Mouse (Mus musculus) fibroblast of lung, adult 2 months (primary cell): ENCODE data around the gene Rgs12.
A peak's percentile ranks its signal among the peaks of the same experiment; 100 is the strongest.

Source experiments
- DNase-seq: peaks from one replicate; pipeline ENCODE4 v3.0.0-alpha.2; 2011; ENCODE audit warnings: low read depth

Gene Rgs12

DNA sequence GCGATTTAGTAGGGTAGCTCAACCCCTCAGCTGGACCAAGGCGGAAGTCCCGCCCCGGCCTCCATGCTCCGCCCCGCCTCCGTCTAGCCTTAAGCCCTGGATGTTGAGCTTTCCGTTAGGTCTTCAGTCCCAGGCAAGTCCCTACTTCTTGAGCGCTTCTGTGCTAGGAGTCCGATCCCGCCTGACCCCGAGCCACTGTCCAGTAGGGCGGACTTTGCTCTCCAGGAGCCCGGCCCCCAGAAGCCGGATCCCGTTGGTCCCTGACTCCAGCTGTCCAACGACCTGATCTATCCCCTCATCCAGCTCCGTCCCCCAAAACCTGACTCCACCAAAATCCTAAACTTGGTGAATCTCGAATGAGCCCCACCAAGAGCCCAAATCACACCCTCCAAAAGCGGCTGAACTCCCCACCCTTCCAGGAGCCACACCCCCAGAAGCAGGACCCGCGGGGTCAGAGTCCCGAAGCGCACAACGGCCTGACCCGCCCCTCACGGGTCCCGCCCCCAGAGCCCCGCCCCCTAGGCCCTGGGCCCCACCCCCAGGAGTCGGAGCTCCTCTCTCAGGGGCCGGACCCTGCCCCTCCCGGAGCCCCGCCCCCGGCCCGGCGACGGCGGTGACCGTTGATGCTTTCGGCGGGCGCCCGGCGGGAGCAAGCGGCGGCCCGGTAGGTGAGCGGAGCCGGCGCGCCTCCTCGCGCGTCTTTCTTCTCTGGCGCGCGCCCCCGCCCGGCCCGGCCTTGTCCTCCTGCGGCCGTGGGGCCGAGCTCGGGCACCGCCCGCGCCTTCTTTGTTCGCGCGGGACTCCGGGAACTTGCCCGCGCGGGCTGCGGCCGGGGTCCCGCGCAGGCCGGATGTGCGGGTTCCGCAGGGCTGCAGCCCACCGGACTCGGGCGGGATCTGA is at the start of gene Rgs12:
Gene Rgs12, plus strand, starts transcription at position 585 of the 900 bp plus-strand sequence.
- no peak for DNase-seq

DNA sequence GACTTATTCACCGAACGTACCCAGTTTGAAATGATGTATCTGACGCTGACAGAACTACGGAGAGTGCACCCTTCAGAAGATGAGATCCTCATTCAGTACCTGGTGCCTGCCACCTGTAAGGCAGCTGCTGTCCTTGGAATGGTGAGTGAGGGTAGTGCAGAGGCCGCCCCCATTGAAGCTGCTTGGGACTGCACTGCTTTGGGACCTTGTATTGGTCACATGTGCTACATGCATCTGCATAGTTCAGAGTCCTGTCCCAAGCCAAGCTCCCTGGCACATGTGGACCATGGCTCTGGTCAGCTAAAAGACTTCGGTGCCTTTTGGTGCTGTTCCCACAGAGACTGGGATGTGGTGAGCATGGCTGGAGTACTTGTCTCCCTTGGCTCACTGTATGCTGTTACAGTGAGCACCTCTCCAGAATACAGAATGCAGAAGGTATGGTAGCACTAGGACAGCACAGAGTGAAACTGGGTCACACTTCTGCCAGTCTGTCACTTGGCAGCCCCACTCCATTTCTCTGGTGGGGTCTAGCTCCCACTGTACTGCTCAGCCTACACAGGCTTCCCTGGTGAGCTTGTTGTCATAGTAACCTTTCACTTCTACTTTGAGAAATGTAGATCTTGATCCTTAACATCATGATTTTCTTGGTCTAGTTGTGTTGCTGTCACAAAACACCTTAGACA is 49.3 kb upstream of the Rgs12 start:
- no peak for DNase-seq

DNA sequence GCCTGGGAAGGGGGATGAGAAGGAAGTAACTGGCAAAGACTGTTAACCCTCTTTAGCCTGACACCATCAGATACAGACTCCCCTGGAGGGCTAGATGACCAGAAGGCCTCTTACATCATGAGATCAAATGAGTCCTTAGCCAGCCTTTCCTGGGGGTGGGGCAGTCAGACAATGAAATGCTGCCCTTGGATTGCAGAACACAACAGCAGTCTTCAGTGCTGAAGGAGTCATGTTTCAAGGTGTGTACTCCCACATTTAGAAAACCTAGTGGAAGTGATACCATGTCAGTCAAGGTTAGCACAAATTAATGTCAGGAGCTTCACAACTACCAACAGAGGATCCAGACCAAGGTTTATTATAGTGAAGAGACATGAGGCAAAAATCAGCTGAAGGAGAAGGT is 46.9 kb upstream of the Rgs12 start:
- no peak for DNase-seq

DNA sequence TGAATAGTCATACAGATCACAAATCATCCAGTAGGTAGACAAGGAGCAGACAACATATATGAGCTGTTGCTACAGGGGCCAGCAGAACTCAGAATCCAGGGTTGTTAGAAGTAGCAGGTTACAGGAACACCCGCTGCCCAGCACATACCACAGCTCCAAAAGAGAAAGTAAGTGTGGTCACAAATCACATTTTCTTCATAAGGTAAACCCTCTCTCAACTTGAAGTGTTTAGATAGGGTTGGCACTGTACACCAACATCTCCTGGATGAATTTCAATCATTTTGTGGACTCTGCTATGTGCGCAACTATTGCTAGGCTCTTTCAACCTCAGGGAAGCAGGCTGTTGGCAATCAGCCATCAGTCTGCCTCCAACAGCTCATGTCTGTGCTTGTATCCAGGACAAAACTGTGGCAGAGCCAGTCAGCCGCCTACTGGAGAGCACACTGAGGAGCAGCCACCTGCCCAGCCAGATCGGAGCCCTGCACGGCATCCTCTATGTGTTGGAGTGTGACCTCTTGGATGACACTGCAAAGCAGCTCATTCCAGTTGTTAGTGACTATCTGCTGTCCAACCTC is 46.3 kb upstream of the Rgs12 start:
- peak; percentile 23 for DNase-seq

DNA sequence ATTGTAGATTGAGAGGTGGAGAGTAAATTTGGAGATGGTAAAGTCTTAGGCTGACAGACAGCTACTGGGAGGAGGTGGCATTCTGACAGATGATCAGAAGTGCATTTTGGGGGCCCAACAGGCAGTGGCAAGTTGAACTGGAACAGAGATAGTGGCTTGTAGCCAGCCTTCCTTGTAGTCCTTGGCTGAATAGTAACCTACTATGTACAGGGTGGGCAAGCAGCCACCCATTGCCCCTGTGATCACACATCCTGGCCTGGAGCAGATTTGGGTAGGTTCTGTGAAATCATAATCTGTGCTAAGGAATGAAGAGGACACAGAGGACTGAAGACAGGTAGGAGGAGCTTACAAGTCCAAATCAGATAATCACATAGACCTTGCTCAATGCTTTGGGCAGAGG is 44.8 kb upstream of the Rgs12 start:
- DNase-seq, result no peak

DNA sequence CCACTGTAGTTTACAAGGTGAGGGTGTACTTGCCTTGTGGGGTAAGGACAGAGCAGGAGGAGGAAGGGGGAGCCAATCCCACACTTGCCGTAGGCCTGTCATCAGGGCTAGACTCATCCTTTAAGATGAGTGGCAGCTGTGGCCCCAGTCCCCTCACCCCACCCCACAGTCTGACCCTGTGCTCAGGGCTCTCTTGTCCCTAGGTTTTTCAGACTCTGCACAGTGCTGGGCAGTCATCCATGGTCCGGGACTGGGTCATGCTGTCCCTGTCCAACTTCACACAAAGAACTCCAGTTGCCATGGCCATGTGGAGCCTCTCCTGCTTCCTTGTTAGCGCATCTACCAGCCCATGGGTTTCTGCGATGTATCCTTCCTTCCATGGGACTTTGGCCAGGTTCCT is 42.0 kb upstream of the Rgs12 start:
- no peak for DNase-seq

DNA sequence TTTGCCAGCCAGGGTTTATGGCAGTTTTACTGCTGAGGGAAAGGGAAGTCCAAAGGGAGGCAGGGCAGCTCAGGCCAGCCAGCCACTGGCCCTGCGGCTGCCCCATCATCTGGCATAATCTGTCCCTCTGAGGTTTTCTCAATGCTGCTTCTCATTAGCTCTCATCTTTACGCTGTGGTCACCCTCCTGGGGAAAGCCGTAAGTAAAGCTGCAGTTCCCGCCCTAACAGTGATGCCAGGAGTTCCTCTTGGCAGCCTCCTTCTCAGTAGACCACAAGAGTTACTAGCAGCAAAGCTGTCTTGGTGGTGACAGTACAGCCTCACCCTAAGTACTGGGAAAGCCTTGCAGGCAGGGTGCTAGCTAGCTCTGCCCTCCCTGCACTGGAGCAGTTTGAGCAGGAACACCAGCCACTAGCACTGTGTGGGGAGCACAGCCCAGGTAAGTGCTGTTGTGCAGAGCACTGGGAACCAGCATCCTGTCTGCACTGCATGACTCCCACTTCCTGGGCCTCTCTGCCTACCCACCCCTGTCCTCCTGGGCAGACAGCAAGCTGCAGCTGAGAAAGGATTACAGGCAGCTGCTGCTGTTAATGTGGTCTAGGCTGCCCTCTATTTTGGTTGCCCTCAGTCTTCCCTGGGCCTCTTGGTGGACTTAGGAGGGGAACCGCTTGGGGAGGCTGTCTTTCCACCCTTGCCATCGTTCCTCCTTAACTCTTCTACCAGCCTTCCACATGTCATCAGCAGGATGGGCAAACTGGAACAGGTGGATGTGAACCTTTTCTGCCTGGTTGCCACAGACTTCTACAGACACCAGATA is 41.1 kb upstream of the Rgs12 start, which contains the start of gene Msantd1:
Gene Msantd1, plus strand, starts transcription at position 103 of the 816 bp plus-strand sequence.
- no peak for DNase-seq

DNA sequence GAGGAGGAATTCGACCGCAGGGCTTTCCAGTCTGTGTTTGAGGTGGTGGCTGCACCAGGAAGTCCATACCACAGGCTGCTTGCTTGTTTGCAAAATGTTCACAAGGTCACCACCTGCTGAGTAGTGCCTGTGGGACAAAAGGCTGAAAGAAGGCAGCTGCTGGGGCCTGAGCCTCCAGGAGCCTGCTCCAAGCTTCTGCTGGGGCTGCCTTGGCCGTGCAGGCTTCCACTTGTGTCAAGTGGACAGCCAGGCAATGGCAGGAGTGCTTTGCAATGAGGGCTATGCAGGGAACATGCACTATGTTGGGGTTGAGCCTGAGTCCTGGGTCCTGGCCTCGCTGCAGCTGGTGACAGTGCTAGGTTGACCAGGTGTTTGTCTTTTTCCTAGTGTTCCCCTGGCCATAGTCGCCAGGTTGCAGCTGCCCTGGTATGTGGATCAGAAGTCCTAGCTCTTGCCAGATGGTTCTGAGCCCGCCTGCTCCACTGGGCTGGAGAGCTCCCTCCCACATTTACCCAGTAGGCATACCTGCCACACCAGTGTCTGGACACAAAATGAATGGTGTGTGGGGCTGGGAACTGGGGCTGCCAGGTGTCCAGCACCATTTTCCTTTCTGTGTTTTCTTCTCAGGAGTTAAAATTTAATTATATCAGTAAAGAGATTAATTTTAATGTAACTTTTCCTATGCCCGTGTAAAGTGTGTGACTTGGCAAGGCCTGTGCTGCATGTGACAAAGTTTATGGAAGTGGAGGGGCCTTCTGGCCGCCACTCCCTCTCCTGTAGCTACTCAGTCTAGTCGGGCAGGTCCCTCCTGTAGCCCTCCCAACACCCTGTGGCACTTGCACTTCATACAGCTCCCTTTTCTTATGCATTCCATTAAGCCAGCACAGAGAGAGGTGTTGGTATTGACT is 40.3 kb upstream of the Rgs12 start:
- DNase-seq, result no peak

DNA sequence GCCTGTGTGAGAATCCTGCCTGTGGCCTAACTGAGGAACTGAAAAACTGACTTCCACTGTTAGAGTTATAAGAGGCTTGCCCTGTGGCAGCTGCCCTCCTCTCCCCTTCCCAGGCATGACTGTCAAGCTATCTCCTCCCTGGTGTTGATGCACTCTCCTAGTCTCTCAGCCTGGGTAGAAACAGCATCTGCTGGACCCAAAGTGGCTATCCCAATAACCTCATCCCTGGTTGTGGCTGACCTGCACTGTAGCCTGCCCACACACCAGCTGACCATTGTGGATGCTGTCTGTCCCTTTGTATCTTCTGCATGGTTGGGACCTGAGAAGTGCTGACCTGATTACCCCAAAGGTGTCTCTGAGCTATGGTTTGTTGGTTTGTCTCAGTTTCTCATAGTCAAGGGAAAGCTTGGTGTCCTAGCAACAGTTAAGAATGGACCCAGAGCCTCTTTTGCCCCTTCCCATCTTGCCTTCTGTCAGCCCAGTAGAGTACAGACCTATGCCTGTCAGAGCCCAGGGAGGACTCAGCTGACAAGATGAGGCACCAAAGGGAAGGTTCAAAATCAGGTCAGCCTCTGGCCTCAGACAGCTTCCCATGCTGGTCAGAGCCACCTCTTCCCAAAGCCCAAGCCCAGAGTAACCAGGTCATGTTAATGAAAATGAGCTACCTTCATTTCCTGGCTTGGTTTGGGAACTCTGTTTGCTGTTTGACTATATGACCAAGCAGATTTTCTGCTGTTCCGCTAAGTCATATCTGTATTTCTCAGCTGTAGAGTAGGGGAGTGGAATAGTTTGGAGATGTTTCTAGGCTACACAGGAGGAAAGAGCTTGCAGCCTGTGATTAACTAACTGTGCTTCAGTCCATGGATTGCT is 39.4 kb upstream of the Rgs12 start:
- DNase-seq, result no peak

DNA sequence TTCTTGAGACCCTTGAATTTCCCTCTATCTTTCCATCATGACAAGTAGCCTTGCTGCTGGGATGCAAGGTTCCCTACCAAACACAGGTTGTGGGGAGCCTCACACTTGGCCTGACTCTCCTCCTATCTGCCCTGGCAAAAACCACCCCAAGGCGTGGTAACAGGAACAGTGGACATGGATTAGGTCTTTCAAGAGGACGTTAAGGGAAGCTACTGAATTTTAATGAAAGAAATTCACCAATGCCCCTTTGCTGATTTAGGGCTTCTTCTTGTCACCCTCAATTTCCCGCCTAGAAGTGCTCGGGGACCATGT is 38.8 kb upstream of the Rgs12 start:
- DNase-seq, result no peak

DNA sequence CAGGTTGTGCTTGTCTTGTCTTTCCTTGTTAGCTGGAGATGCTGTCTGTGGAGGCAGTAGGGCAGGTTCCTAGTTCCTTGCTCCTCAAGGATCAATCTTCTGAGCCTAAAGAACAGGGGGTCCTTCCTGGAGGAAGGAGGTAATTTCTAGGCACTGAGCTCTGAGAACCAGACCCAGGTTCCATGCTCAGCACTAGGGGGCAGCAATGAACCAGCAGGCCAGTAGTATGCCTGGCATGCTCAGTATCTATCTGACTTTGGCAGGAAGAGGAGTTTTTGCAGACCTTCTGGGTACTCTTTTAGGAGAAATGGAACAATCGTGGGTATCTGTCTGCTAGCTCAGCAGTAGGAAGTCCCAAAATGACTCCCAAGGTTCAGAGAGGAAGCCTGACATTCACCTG is 33.4 kb upstream of the Rgs12 start:
- no peak for DNase-seq

DNA sequence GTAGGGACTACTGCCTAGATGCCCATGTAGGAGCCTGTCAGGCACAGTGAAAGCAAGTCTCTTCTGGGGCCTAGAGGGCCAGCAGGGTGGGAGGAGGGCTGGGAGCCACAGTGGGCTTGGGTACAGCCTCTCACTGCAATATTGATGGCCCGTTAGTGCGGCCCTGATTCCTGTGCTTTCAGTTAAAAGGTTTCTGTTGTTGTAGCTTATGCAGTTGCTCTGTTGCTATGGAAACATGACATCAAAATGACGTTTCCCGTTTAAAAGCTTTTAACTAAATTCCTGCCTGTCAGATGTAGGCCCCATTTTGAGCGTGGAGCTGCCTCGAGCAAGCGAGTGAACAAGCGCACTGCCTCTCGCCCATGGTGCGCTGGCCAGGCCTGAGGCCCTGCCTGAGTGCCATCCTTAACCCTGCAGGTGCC is 32.0 kb upstream of the Rgs12 start:
- no peak for DNase-seq

DNA sequence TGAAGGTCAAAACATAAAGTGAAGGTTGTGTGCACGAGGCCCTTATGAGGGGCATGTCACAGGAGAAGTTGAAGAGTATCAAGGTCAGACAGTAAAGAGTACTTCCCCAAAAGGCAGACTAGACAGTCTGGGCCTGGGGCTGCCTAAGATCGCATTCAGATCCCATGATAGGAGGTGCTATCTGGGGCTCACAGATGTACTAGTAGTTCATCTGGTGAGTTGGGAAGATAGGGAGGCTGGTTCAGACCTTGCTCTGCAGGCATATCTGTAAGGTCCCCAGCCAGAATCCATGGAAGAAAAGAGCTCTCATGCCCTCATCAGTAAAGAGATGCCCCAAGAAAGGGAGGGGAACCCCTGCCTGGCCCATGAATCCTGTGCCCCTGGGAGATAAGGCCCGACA is 30.5 kb upstream of the Rgs12 start:
- DNase-seq, result no peak

DNA sequence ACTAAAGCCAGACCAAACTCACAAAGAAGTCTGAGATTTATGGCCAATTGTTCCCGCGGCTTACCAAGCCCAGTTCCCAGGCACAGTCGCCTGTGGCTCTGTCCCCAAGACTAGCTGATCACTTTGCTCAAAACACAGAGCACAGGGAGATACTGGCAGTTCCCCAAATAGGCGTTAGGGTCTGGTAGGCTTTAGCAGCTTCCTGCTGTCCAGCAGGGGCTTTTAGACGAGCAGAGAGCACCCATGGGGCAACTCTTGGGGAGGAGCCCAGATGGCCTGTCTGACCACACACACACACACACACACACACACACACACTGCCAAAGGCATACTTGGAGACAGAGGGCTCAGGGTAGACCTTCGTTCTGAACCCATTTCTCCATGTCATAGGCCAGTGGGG is 26.7 kb upstream of the Rgs12 start:
- DNase-seq, result no peak

DNA sequence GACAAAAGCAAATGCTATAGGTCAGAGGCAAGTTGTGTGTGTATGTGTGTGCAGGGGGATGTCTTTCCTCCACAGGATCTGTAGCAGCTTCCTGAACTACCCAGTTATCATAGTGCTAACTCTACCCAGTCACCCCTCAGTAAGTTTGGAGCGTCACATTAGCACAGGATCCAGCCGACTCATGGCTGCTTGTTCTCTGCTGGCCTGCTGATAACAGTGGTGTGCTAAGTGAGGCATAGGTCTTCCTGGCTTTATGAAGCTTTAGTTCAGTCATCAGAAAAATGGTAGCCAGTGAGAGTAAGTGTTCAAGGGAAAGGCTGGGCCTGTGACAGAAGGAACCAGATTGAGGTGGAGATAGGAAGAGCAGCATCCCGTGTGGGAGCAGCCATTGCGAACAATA is 25.3 kb upstream of the Rgs12 start:
- no peak for DNase-seq

DNA sequence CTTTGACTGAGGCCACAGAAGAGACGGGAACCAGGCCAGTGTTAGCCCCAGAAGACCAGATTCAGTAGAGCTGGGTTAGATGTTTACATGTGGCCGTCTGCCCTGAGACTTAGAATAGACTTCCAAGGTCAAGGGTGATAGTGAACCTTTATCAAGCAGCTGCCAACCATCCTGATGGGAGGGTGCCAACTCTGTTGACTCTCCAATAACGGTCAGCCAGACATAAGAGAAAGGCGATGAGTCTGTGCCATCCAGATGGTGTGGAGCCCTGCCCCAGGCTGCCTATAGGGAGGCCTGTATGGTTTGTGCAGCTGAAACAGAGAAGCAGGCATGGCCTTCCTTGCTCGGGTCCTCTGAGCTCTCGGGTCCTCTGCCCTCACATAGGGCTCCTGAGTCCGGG is 24.7 kb upstream of the Rgs12 start:
- no peak for DNase-seq

DNA sequence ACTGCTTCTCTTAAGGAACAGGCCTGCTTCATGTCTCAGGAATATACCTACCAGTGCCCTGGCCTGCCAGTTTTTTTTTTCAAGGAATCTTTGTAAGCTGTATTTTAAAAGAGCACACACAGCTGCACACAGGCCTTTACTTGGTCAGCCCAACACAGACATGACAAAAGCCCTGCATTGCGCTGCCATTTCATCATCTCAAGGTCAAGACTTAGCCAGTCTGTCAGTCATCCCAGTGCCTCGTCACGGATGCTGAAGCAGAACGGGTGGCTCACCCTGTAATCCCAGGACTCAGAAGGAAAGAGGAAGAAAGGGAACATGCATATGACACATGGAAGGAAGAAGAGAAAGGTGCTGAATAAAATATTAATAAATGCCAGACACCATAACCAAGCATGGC is 21.6 kb upstream of the Rgs12 start:
- no peak for DNase-seq

DNA sequence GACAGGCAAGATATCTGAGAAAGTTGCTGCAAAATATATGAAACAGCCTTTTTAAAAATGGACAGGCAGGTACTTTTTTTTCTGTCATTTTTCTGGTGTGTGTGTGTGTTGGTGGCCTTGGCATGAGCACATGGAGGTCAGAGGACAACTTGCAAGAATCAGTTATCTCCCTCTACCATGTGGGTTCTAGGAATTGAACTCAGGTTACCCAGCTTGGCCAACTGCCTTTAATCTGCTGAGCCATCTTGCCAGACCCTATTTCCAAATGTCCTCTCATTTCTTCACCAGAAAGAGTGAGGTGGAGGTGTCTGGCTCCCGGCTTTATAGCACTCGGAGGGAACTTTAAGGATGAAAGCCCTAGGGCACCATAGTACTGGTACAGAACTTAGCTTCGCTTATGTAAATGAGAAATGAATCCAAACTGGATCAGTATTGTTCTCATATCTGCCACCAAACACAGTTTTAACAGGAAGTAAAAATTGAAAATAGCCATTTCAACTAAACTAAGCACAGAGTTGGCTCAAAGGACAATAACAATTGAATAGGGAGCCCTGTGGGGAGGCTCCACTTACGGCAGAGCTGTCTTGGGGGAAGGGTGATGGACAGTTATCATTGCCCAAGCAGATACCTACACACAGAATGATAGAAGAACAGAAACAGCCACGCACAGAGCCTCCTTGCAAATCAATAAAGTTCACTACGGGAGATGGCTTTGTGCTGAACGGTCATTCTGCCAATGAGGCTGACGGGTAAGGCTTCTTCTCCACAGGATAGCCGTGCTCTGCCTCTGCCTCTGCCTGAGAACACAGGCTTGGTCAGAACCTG is 18.9 kb upstream of the Rgs12 start:
- no peak for DNase-seq

DNA sequence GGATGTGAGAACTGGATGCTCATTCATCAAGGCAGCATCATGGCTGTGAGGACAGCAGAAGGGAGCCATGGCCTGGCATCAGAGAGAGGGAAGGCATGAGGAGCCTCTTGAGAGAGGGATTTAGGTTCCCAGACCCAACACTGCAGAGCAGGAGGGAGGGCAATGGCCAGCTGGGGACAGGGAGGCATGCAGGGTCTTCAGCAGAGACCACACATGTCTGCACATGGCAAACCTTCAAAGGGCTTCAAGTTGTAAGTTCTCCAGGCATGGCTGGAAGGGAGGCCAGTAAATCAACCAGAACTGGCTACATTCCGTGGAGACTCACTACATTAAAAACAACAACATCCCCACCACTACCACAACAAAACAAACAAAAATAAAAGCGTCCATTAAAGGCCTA is 18.2 kb upstream of the Rgs12 start:
- no peak for DNase-seq
